Mouse (Mus musculus) heart, adult 10 weeks (tissue): Measurements from ENCODE around the gene Gm266. TPM values are rescaled to one million over a fixed set of nuclear protein-coding genes. Genes with fewer than 3 reads are reported as not detected.

Experiments
- polyA plus RNA-seq: library from polyadenylated mRNA; stranded (reverse); fragments of 350-450 nt; fragmentation: Illumina TruSeq; extraction: RNeasy Lipid Tissue Mini Kit (QIAGEN cat#74804); gene quantifications from one replicate; pipeline ENCODE4 v1.2.3, GENCODE M21; 2014; ENCODE audit warnings: low read depth, low replicate concordance

Gm266 gene
- polyA plus RNA-seq: 0.39 TPM

GRCm38 (mm10) chr12:111485652-111486306, at the start of gene Gm266:
Gm266 (minus strand) TSS chr12:111485823.

DNA sequence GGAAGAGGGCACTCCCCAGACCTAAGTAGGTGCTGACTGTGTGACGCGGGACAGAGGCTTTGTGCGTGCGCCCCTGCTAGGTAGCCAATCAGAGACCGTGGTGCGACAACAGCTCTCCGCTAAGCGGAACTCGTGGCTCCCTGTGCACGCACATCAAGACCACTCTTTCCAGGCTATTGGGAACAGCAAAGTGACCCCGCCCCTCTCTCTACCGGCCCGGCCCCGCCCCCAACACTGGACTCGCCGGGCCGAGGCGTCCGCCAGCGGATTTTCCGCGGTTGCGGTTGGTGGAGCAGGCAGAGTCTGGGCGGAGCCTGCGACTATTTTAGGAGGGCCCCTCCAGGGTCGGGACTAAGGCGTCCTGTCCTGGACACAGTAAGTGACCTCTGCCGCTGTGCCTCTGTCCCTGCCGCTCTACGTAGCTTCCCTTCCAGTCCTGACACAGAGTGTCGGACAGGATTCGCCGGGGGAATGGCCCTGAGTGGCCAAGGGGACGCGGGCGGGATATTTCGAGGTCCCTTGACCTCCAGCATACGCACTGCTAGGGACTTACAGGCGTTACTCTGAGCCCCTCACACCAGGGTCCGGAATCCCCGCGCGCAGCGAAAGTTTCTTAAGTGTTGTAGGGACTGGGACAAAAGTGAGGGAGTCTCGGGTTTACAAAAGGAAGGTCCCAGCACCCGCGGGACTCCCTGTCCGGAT, 43.2 kb downstream of the Gm266 start, which contains the start of gene Tnfaip2:
TSS of gene Tnfaip2 (plus strand) at position 161 of the 702 bp plus-strand sequence.

Other genes with a start within 250 kb of the Gm266 start
- not detected for gene Amn, start 214.7 kb downstream of the Gm266 start, polyA plus RNA-seq
- gene Cdc42bpb, start 108.1 kb downstream of the Gm266 start, polyA plus RNA-seq: 49.6 TPM
- not detected for gene Lbhd2, start 79.0 kb downstream of the Gm266 start, polyA plus RNA-seq
- 5.6 TPM for gene Exoc3l4, start 68.8 kb downstream of the Gm266 start, polyA plus RNA-seq
- 35.8 TPM for gene Tnfaip2, start 43.4 kb downstream of the Gm266 start, polyA plus RNA-seq
- 140 TPM for gene Eif5, start 52.2 kb upstream of the Gm266 start, polyA plus RNA-seq
- 40.9 TPM for gene Mark3, start 88.7 kb upstream of the Gm266 start, polyA plus RNA-seq
- 55.9 TPM for gene Ckb, start 186.5 kb upstream of the Gm266 start, polyA plus RNA-seq
- 7.1 TPM for gene Trmt61a, start 192.3 kb upstream of the Gm266 start, polyA plus RNA-seq
- gene Bag5, start 227.4 kb upstream of the Gm266 start, polyA plus RNA-seq: 23.1 TPM
- 49.1 TPM for gene Apopt1, start 227.4 kb upstream of the Gm266 start, polyA plus RNA-seq